Comparison of ENCODE assay signal across 24 mouse cellular contexts in the genomic region with DNA sequence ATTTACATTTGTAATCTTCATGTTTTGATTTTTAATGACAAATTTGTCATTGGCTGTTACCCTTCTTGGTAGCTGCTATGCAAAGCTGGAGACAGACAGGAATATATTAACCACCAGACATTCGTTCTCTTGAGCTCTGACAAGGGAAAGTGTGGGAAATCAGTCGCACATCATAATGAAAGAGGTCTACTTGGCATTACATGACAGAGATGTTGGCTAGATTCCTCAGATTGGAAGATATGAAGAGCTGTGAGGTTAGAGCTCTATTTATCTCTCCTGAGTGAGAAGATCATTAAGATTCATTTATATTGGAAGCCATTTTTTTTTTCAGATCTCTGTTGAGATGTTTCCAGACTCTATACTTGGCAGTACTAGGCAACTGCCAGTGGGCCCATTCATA.
DNase-seq lines count a peak whose midpoint lies in the region; ATAC-seq and TF ChIP-seq lines count a peak whose summit lies in the region.
"Had no signal": no experiment of that assay in that cellular context is flagged by ENCODE, and none has a peak within 500 bp of the region (broad histone marks: within the 10 kb centered on the region; RNA-seq: fewer than 3 reads in every experiment).

No protein-coding gene starts in this region.

- no peaks in the 10 kb centered on the region for H3K4me1 ChIP-seq in forebrain, embryonic 14.5 days (ENCODE audit: control insufficient read depth, insufficient read depth, low read length)
- no peaks in the 10 kb centered on the region for H3K4me1 ChIP-seq in forebrain, embryonic 11.5 days (replicated peaks; ENCODE audit: control insufficient read depth, insufficient read depth, low read length)
- no peaks in the 10 kb centered on the region for H3K4me1 ChIP-seq in lung, embryonic 14.5 days (ENCODE audit: insufficient read depth)
- H3K4me1 ChIP-seq in lung, postnatal 0 days (ENCODE audit: insufficient read depth, low read depth, low read length): no peaks in the 10 kb centered on the region
- H3K4me1 ChIP-seq in forebrain, postnatal 0 days (ENCODE audit: insufficient read depth): 0 out of 2 replicates have a peak, but pooled peaks cover 3% of the 10 kb centered on the region
- H3K4me1 ChIP-seq: hindbrain, embryonic 12.5 days; hindbrain, embryonic 15.5 days had no signal

- TF ChIP-seq EP300 in lung, postnatal 0 days (IDR thresholded peaks at IDR 0.05): no peak

- WGBS in forebrain, embryonic 14.5 days: 48% methylated on average over 2 of the region's 2 CpGs
- 82% methylated on average over 2 of the region's 2 CpGs for WGBS in forebrain, embryonic 11.5 days
- WGBS in lung, embryonic 14.5 days: 49% methylated on average over 2 of the region's 2 CpGs
- 55% methylated on average over 2 of the region's 2 CpGs for WGBS in lung, postnatal 0 days
- 29% methylated on average over 2 of the region's 2 CpGs for WGBS in forebrain, postnatal 0 days

- H3K9me3 ChIP-seq in forebrain, embryonic 14.5 days (replicated peaks; ENCODE audit: control insufficient read depth, low read length): no peaks in the 10 kb centered on the region
- H3K9me3 ChIP-seq in forebrain, embryonic 11.5 days (ENCODE audit: control insufficient read depth, low read length): no peaks in the 10 kb centered on the region
- H3K9me3 ChIP-seq in lung, embryonic 14.5 days (ENCODE audit: low read depth, low read length): no peaks in the 10 kb centered on the region
- no peaks in the 10 kb centered on the region for H3K9me3 ChIP-seq in lung, postnatal 0 days (ENCODE audit: low read length)
- no peaks in the 10 kb centered on the region for H3K9me3 ChIP-seq in forebrain, postnatal 0 days (ENCODE audit: low read length)
- H3K9me3 ChIP-seq: G1E; hindbrain, embryonic 12.5 days; hindbrain, embryonic 15.5 days had no signal

- no peaks in the 10 kb centered on the region for H3K27me3 ChIP-seq in forebrain, embryonic 14.5 days (replicated peaks; ENCODE audit: control insufficient read depth, insufficient read depth, low read length)
- H3K27me3 ChIP-seq in forebrain, embryonic 11.5 days (ENCODE audit: control insufficient read depth, insufficient read depth, low read length): no peaks in the 10 kb centered on the region
- H3K27me3 ChIP-seq in lung, embryonic 14.5 days (ENCODE audit: insufficient read depth, low read length): no peaks in the 10 kb centered on the region
- no peaks in the 10 kb centered on the region for H3K27me3 ChIP-seq in lung, postnatal 0 days (replicated peaks; ENCODE audit: insufficient read depth, low read length)
- no peaks in the 10 kb centered on the region for H3K27me3 ChIP-seq in forebrain, postnatal 0 days (ENCODE audit: insufficient read depth, low read length)
- H3K27me3 ChIP-seq: CH12.LX; hindbrain, embryonic 12.5 days; hindbrain, embryonic 15.5 days had no signal

- H3K4me2 ChIP-seq in forebrain, embryonic 14.5 days (ENCODE audit: low read length): no peak overlapping the region
- H3K4me2 ChIP-seq in forebrain, embryonic 11.5 days (ENCODE audit: low read depth, low read length, severe bottlenecking): no peak overlapping the region
- no peak overlapping the region for H3K4me2 ChIP-seq in lung, embryonic 14.5 days
- H3K4me2 ChIP-seq in lung, postnatal 0 days (replicated peaks; ENCODE audit: low read depth, low read length): no peak overlapping the region
- no peak overlapping the region for H3K4me2 ChIP-seq in forebrain, postnatal 0 days (ENCODE audit: low read depth)
- H3K4me2 ChIP-seq: heart, embryonic 11.5 days; hindbrain, embryonic 12.5 days; hindbrain, embryonic 15.5 days had no signal

- TF ChIP-seq POLR2A in brain, embryonic 14.5 days (IDR thresholded peaks at IDR 0.05; ENCODE audit: borderline replicate concordance, extremely low read depth, insufficient read depth, insufficient read length, poor library complexity, severe bottlenecking): no peak

- ATAC-seq in forebrain, embryonic 14.5 days: peak; percentile 73; the same call in 1 of the 2 replicates
- no peak for ATAC-seq in forebrain, embryonic 11.5 days (replicated peaks; ENCODE audit: low FRiP score)
- ATAC-seq in lung, embryonic 14.5 days (ENCODE audit: insufficient read depth): no peak; the same call in 1 of the 2 replicates
- no peak for ATAC-seq in lung, postnatal 0 days
- peak; percentile 89 for ATAC-seq in forebrain, postnatal 0 days
- ATAC-seq: intestine, postnatal 0 days; Patski had no signal

- H3K4me3 ChIP-seq in forebrain, embryonic 14.5 days (ENCODE audit: low read depth, low read length): no peak overlapping the region
- H3K4me3 ChIP-seq in forebrain, embryonic 11.5 days (ENCODE audit: low read depth, low read length): no peak overlapping the region
- no peak overlapping the region for H3K4me3 ChIP-seq in lung, embryonic 14.5 days (ENCODE audit: low read depth, low read length)
- H3K4me3 ChIP-seq in lung, postnatal 0 days (ENCODE audit: low read depth, low read length): no peak overlapping the region
- H3K4me3 ChIP-seq in forebrain, postnatal 0 days (ENCODE audit: low read depth, low read length): no peak overlapping the region
- H3K4me3 ChIP-seq: gastrocnemius, adult 2 months; hindbrain, embryonic 12.5 days; hindbrain, embryonic 15.5 days had no signal

- no peak overlapping the region for H3K27ac ChIP-seq in forebrain, embryonic 14.5 days (ENCODE audit: low read depth, low read length)
- H3K27ac ChIP-seq in forebrain, embryonic 11.5 days (ENCODE audit: low read depth, low read length): no peak overlapping the region
- no peak overlapping the region for H3K27ac ChIP-seq in lung, embryonic 14.5 days (ENCODE audit: low read depth)
- H3K27ac ChIP-seq in lung, postnatal 0 days (ENCODE audit: low read length): no peak overlapping the region
- H3K27ac ChIP-seq in forebrain, postnatal 0 days (ENCODE audit: low read depth, low read length): 0 out of 2 replicates have a peak overlapping the region, but pooled peaks have one; percentile 30
- H3K27ac ChIP-seq: gastrocnemius, adult 2 months; hindbrain, embryonic 12.5 days; hindbrain, embryonic 15.5 days had no signal

- peak; percentile 83 for DNase-seq in forebrain, embryonic 14.5 days (ENCODE audit: low spot score)
- no peak for DNase-seq in forebrain, embryonic 11.5 days (ENCODE audit: low spot score)
- peak; percentile 69 for DNase-seq in lung, embryonic 14.5 days
- DNase-seq in lung, postnatal 0 days (ENCODE audit: low spot score): no peak
- DNase-seq in brain, embryonic 14.5 days (ENCODE audit: low read depth): peak; percentile 85
- peak; percentile 66 for DNase-seq in forebrain, postnatal 0 days
- DNase-seq in right cerebral cortex, adult 18-20 months: no peak
- DNase-seq in layer of hippocampus, postnatal 10 days (ENCODE audit: low spot score in 2 of 2): no peak
- DNase-seq: adrenal gland, postnatal 10 days; adrenal gland, postnatal 36 days; B cell, adult 2 months; cerebellum, adult 18-20 months; cerebellum, adult 9-10 months; cerebellum, postnatal 14 days; gastrocnemius, adult 2 months; gastrocnemius, postnatal 14 days; heart, adult 11 months had no signal

- H3K9ac ChIP-seq in forebrain, embryonic 14.5 days (ENCODE audit: low read length): no peak overlapping the region
- no peak overlapping the region for H3K9ac ChIP-seq in forebrain, embryonic 11.5 days (ENCODE audit: low read length)
- no peak overlapping the region for H3K9ac ChIP-seq in lung, embryonic 14.5 days
- no peak overlapping the region for H3K9ac ChIP-seq in lung, postnatal 0 days (replicated peaks; ENCODE audit: low read depth)
- no peak overlapping the region for H3K9ac ChIP-seq in forebrain, postnatal 0 days
- H3K9ac ChIP-seq: hindbrain, embryonic 12.5 days; hindbrain, embryonic 15.5 days had no signal

- no peaks in the 10 kb centered on the region for H3K36me3 ChIP-seq in forebrain, embryonic 14.5 days (ENCODE audit: control insufficient read depth, insufficient read depth, low read length)
- no peaks in the 10 kb centered on the region for H3K36me3 ChIP-seq in forebrain, embryonic 11.5 days (ENCODE audit: control insufficient read depth, insufficient read depth, low read length)
- H3K36me3 ChIP-seq in lung, embryonic 14.5 days (ENCODE audit: insufficient read depth): no peaks in the 10 kb centered on the region
- H3K36me3 ChIP-seq in lung, postnatal 0 days (ENCODE audit: insufficient read depth, low read length): no peaks in the 10 kb centered on the region
- no peaks in the 10 kb centered on the region for H3K36me3 ChIP-seq in forebrain, postnatal 0 days (ENCODE audit: insufficient read depth)
- H3K36me3 ChIP-seq: G1E; hindbrain, embryonic 12.5 days; hindbrain, embryonic 15.5 days had no signal

- TF ChIP-seq CTCF in lung, embryonic 14.5 days (IDR thresholded peaks at IDR 0.05; ENCODE audit: low read depth): no peak
- no peak for TF ChIP-seq CTCF in lung, postnatal 0 days (IDR thresholded peaks at IDR 0.05)
- no peak for TF ChIP-seq CTCF in brain, embryonic 14.5 days (IDR thresholded peaks at IDR 0.05; ENCODE audit: borderline replicate concordance, extremely low read depth, insufficient read depth, insufficient read length)
- TF ChIP-seq CTCF in forebrain, postnatal 0 days (IDR thresholded peaks at IDR 0.05; ENCODE audit: low read depth): no peak

Comparison
In these comparisons a context has a peak if more than half of its experiments do, and no peak if none do; other contexts are left out.
1. ATAC-seq: peak in forebrain, embryonic 14.5 days (single experiment) and forebrain, postnatal 0 days (single experiment); none in forebrain, embryonic 11.5 days (single experiment), lung, embryonic 14.5 days (single experiment) and lung, postnatal 0 days (single experiment).
2. DNase-seq: peak in forebrain, embryonic 14.5 days (single experiment), lung, embryonic 14.5 days (single experiment), brain, embryonic 14.5 days (single experiment) and forebrain, postnatal 0 days (single experiment); none in forebrain, embryonic 11.5 days (single experiment), lung, postnatal 0 days (single experiment), right cerebral cortex, adult 18-20 months (single experiment) and layer of hippocampus, postnatal 10 days (0 of 2).